Mouse (Mus musculus) embryonic stem cell, embryonic (primary cell): ENCODE measurements at regions not wholly inside any gene's neighbourhood (a gene's known extent, or its start where the extent isn't known, plus 50 kb on each side); places are given as distances from the start of the nearest gene placed in this dataset.

Experiments used
- CTCF ChIA-PET, 4 experiments: fragments of 300-600 bp in 2 of 4; fragments of 350-600 bp in 2 of 4; sonication (Branson Sonifier 250); formaldehyde crosslinking; loops; one replicate each; lab custom pipeline; 2022; ENCODE audit warnings: inconsistent platforms in 2 of 4; lab: Charles Lee
- POLR2A ChIA-PET, 4 experiments: fragments of 300-600 bp in 2 of 4; fragments of 350-600 bp in 2 of 4; sonication (Branson Sonifier 250); formaldehyde crosslinking; loops; one replicate each; lab custom pipeline; 2022; ENCODE audit warnings: antibody characterized with exemption in 4 of 4, inconsistent platforms in 1 of 4; lab: Charles Lee

GRCm38 (mm10) chr2:93135324-93135723 lies 52.0 kb upstream of the Trp53i11 start:
- POLR2A ChIA-PET: no interaction called here
- CTCF ChIA-PET: interaction anchor here in 1 of 4 experiments (0.6 to 1.1 kb wide), 2 partner anchors 92 to 387 kb away, joined by 3 read pairs; no protein-coding TSS in a partner anchor

- POLR2A ChIA-PET: interaction anchor here in 1 of 4 experiments (1.2 to 1.5 kb wide), 2 partner anchors 10 to 24 kb away, joined by 3 to 4 read pairs; no protein-coding TSS in a partner anchor
- CTCF ChIA-PET: interaction anchor here in 1 of 4 experiments (0.5 kb wide), 1 partner anchor 94 kb away, joined by 4 read pairs; no protein-coding TSS in a partner anchor
Measured at GRCm38 (mm10) chr2:93133301-93133971, 53.9 kb upstream of the Trp53i11 start.

GRCm38 (mm10) chr2:93131825-93132623 lies 55.3 kb upstream of the Trp53i11 start:
- POLR2A ChIA-PET: interaction anchor here in 2 of 4 experiments (0.5 to 1.5 kb wide), 3 partner anchors 9 to 418 kb away, joined by 3 to 4 read pairs (median 3); no protein-coding TSS in a partner anchor

GRCm38 (mm10) chr2:93131236-93131635 lies 56.1 kb upstream of the Trp53i11 start:
- ChIA-PET POLR2A (interaction anchor here in 1 of 4 experiments (0.9 kb wide), 1 partner anchor 8 kb away, joined by 3 read pairs; no protein-coding TSS in a partner anchor), CTCF (no interaction called here)

More at GRCm38 (mm10) chr2:93131825-93132623, 55.3 kb upstream of the Trp53i11 start:
- CTCF ChIA-PET: interaction anchor here in 1 of 4 experiments (0.9 kb wide), 1 partner anchor 230 kb away, joined by 3 read pairs; no protein-coding TSS in a partner anchor

- CTCF ChIA-PET: no interaction called here
- POLR2A ChIA-PET: interaction anchor here in 1 of 4 experiments (0.7 kb wide), 1 partner anchor 48 kb away, joined by 4 read pairs; no protein-coding TSS in a partner anchor
Measured at GRCm38 (mm10) chr2:93129176-93129575, 58.2 kb upstream of the Trp53i11 start.

- ChIA-PET POLR2A (no interaction called here), CTCF (interaction anchor here in 1 of 4 experiments (0.6 kb wide), 1 partner anchor 64 kb away, joined by 3 read pairs; no protein-coding TSS in a partner anchor)
Measured at GRCm38 (mm10) chr2:93126595-93127165, 60.7 kb upstream of the Trp53i11 start.

- ChIA-PET CTCF (no interaction called here), POLR2A (no interaction called here)
Measured at GRCm38 (mm10) chr2:93126112-93126511, 61.2 kb upstream of the Trp53i11 start.

- ChIA-PET CTCF (interaction anchor here in 2 of 4 experiments (0.6 to 1.2 kb wide), 3 partner anchors 56 to 345 kb away, joined by 3 read pairs; partner anchors contain the start of gene Trp53i11 (in 1 of the 2)), POLR2A (no interaction called here)
Measured at GRCm38 (mm10) chr2:93124866-93125467, 62.4 kb upstream of the Trp53i11 start.

- ChIA-PET POLR2A (interaction anchor here in 1 of 4 experiments (1.0 to 1.2 kb wide), 2 partner anchors 24 to 39 kb away, joined by 3 read pairs; no protein-coding TSS in a partner anchor), CTCF (interaction anchor here in 3 of 4 experiments (0.5 to 1.3 kb wide), 4 partner anchors 55 to 284 kb away, joined by 3 to 4 read pairs (median 3); partner anchors contain the start of gene Trp53i11 (in 1 of the 3))
Measured at GRCm38 (mm10) chr2:93123829-93124228, 63.5 kb upstream of the Trp53i11 start.

- POLR2A ChIA-PET: interaction anchor here in 2 of 4 experiments (0.7 to 1.5 kb wide), 2 partner anchors 66 to 79 kb away, joined by 3 to 6 read pairs; no protein-coding TSS in a partner anchor
Measured at GRCm38 (mm10) chr2:93120386-93120785, 67.0 kb upstream of the Trp53i11 start.

GRCm38 (mm10) chr2:93119001-93119400 lies 68.3 kb upstream of the Trp53i11 start:
- ChIA-PET POLR2A (interaction anchor here in 3 of 4 experiments (0.7 to 1.7 kb wide), 3 partner anchors 26 to 705 kb away, joined by 3 to 5 read pairs (median 3); no protein-coding TSS in a partner anchor), CTCF (interaction anchor here in 3 of 4 experiments (0.5 to 1.7 kb wide), 4 partner anchors 43 to 279 kb away, joined by 3 to 5 read pairs (median 3); no protein-coding TSS in a partner anchor)

More at GRCm38 (mm10) chr2:93120386-93120785, 67.0 kb upstream of the Trp53i11 start:
- CTCF ChIA-PET: interaction anchor here in 2 of 4 experiments (1.0 to 1.7 kb wide), 6 partner anchors 44 to 355 kb away, joined by 3 to 6 read pairs (median 3); partner anchors contain the start of gene Trp53i11 (in 1 of the 2)

- CTCF ChIA-PET: interaction anchor here in 1 of 4 experiments (1.0 kb wide), 1 partner anchor 71 kb away, joined by 3 read pairs; no protein-coding TSS in a partner anchor
- POLR2A ChIA-PET: interaction anchor here in 2 of 4 experiments (0.7 to 0.8 kb wide), 2 partner anchors 14 to 164 kb away, joined by 3 to 4 read pairs; no protein-coding TSS in a partner anchor
Measured at GRCm38 (mm10) chr2:93115303-93115702, 69.3 kb upstream of the Prdm11 start.

- CTCF ChIA-PET: no interaction called here
Measured at GRCm38 (mm10) chr2:93113929-93114328, 68.0 kb upstream of the Prdm11 start.

GRCm38 (mm10) chr2:93112320-93112719 lies 66.4 kb upstream of the Prdm11 start:
- ChIA-PET CTCF (no interaction called here), POLR2A (no interaction called here)

More at GRCm38 (mm10) chr2:93113929-93114328, 68.0 kb upstream of the Prdm11 start:
- POLR2A ChIA-PET: interaction anchor here in 2 of 4 experiments (1.0 to 1.3 kb wide), 2 partner anchors 17 to 63 kb away, joined by 3 read pairs; no protein-coding TSS in a partner anchor

- POLR2A ChIA-PET: no interaction called here
Measured at GRCm38 (mm10) chr2:93110898-93111297, 64.9 kb upstream of the Prdm11 start.

GRCm38 (mm10) chr2:93106581-93106980 lies 60.6 kb upstream of the Prdm11 start:
- POLR2A ChIA-PET: interaction anchor here in 1 of 4 experiments (1.2 kb wide), 1 partner anchor 71 kb away, joined by 3 read pairs; no protein-coding TSS in a partner anchor
- CTCF ChIA-PET: interaction anchor here in 1 of 4 experiments (0.5 kb wide), 1 partner anchor 1386 kb away, joined by 3 read pairs; no protein-coding TSS in a partner anchor

More at GRCm38 (mm10) chr2:93110898-93111297, 64.9 kb upstream of the Prdm11 start:
- CTCF ChIA-PET: interaction anchor here in 2 of 4 experiments (1.1 to 1.6 kb wide), 2 partner anchors 35 kb away, joined by 3 to 5 read pairs; no protein-coding TSS in a partner anchor

GRCm38 (mm10) chr2:93101991-93102390 lies 56.0 kb upstream of the Prdm11 start:
- ChIA-PET CTCF (interaction anchor here in 1 of 4 experiments (0.6 kb wide), 1 partner anchor 302 kb away, joined by 3 read pairs; no protein-coding TSS in a partner anchor), POLR2A (no interaction called here)
